Comparison of ENCODE assay signal across 9 mouse cellular contexts in the genomic region with DNA sequence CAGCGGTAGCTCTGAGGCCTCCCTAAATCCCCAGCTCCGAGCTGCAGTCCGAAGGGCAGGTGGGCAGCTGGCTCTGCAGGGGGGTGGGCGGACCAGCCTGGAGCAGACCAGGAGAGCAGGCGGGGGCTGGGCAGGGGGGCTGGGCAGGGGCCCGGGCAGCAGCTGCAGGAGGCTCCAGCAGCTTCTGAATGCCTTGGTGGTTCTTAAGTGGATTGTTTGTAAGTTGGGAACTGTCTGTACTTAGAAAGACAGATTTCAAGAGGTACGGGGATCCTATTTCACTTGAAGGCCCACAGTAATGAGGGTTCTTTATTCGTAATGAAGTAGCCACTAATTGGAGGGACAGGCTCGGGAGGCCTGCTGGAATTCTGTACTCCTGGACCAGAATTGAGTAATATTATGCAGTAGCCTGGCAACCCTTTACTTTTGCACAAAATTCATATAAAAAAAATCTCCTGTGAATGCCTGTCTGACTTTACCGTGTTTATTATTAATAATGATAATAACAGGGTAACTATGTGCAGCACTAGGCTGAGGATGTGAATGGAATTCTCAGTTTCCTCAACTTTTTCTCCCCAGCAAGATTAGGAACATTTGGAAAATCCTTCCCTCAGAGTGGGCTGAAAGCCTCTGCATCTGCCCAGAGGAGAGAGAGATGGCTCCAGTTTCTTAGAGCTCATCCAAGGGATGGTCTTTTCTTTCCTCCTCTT.
DNase-seq lines count a peak whose midpoint lies in the region; ATAC-seq and TF ChIP-seq lines count a peak whose summit lies in the region.
"Had no signal": no experiment of that assay in that cellular context is flagged by ENCODE, and none has a peak within 500 bp of the region (broad histone marks: within the 10 kb centered on the region; RNA-seq: fewer than 3 reads in every experiment).

No protein-coding gene starts in this region.

- no peak; the same call in 1 of the 2 replicates for ATAC-seq in kidney, postnatal 0 days (replicated peaks; ENCODE audit: low FRiP score, low read depth)
- ATAC-seq in forebrain, postnatal 0 days = peak; percentile 45
- ATAC-seq in midbrain, embryonic 12.5 days (ENCODE audit: low FRiP score, low read depth) = peak; percentile 96

- no peaks in the 10 kb centered on the region for H3K36me3 ChIP-seq in kidney, postnatal 0 days (ENCODE audit: insufficient read depth, low read length)
- H3K36me3 ChIP-seq in forebrain, postnatal 0 days (ENCODE audit: insufficient read depth) = no peaks in the 10 kb centered on the region
- H3K36me3 ChIP-seq in midbrain, embryonic 12.5 days = no peaks in the 10 kb centered on the region

- H3K4me2 ChIP-seq in kidney, postnatal 0 days (ENCODE audit: low read length) = no peak overlapping the region
- no peak overlapping the region for H3K4me2 ChIP-seq in forebrain, postnatal 0 days (ENCODE audit: low read depth)
- H3K4me2 ChIP-seq in midbrain, embryonic 12.5 days (replicated peaks) = no peak overlapping the region

- 0 out of 2 replicates have a peak overlapping the region, but pooled peaks have one; percentile 47 for H3K9ac ChIP-seq in kidney, postnatal 0 days (ENCODE audit: low read depth, low read length)
- no peak overlapping the region for H3K9ac ChIP-seq in forebrain, postnatal 0 days
- H3K9ac ChIP-seq in midbrain, embryonic 12.5 days (replicated peaks) = no peak overlapping the region

- peak overlapping the region; percentile 69 for H3K27ac ChIP-seq in kidney, postnatal 0 days
- H3K27ac ChIP-seq in forebrain, postnatal 0 days (ENCODE audit: low read depth, low read length) = no peak overlapping the region
- H3K27ac ChIP-seq in midbrain, embryonic 12.5 days (replicated peaks) = peak overlapping the region; percentile 80

- H3K27me3 ChIP-seq in kidney, postnatal 0 days (ENCODE audit: insufficient read depth, low read length) = no peaks in the 10 kb centered on the region
- H3K27me3 ChIP-seq in forebrain, postnatal 0 days (ENCODE audit: insufficient read depth, low read length) = no peaks in the 10 kb centered on the region
- H3K27me3 ChIP-seq in midbrain, embryonic 12.5 days = no peaks in the 10 kb centered on the region

- DNase-seq in kidney, postnatal 0 days (ENCODE audit: low spot score) = no peak
- no peak for DNase-seq in kidney, postnatal 36 days
- peak; percentile 68 for DNase-seq in embryo, embryonic 11 days
- no peak for DNase-seq in forebrain, postnatal 0 days
- DNase-seq in spleen, postnatal 10 days (ENCODE audit: low spot score in 2 of 2) = no peak
- DNase-seq in gastrocnemius, postnatal 4 days (ENCODE audit: low spot score in 2 of 2) = no peak
- DNase-seq in thymus, postnatal 25 days = no peak
- DNase-seq: layer of hippocampus, adult 9-11 months had no signal

- WGBS in kidney, postnatal 0 days = 33% methylated on average over 10 of the region's 10 CpGs
- 11% methylated on average over 10 of the region's 10 CpGs for WGBS in forebrain, postnatal 0 days
- 6% methylated on average over 10 of the region's 10 CpGs for WGBS in midbrain, embryonic 12.5 days

- H3K4me1 ChIP-seq in kidney, postnatal 0 days (replicated peaks; ENCODE audit: insufficient read depth, low read length) = peaks cover 2% of the 10 kb centered on the region; the same call in 1 of the 2 replicates
- 0 out of 2 replicates have a peak, but pooled peaks cover 3% of the 10 kb centered on the region for H3K4me1 ChIP-seq in forebrain, postnatal 0 days (ENCODE audit: insufficient read depth)
- H3K4me1 ChIP-seq in midbrain, embryonic 12.5 days = peaks cover 24% of the 10 kb centered on the region

- no peaks in the 10 kb centered on the region for H3K9me3 ChIP-seq in kidney, postnatal 0 days (replicated peaks; ENCODE audit: low read length)
- no peaks in the 10 kb centered on the region for H3K9me3 ChIP-seq in forebrain, postnatal 0 days (ENCODE audit: low read length)
- no peaks in the 10 kb centered on the region for H3K9me3 ChIP-seq in midbrain, embryonic 12.5 days

- no peak overlapping the region for H3K4me3 ChIP-seq in kidney, postnatal 0 days (replicated peaks; ENCODE audit: low read depth, low read length)
- H3K4me3 ChIP-seq in forebrain, postnatal 0 days (ENCODE audit: low read depth, low read length) = no peak overlapping the region
- no peak overlapping the region for H3K4me3 ChIP-seq in midbrain, embryonic 12.5 days

- no peak for TF ChIP-seq CTCF in kidney, postnatal 0 days (IDR thresholded peaks at IDR 0.05; ENCODE audit: low read depth)
- no peak for TF ChIP-seq CTCF in forebrain, postnatal 0 days (IDR thresholded peaks at IDR 0.05; ENCODE audit: low read depth)
